Mouse (Mus musculus) CH12.LX (cell line): Measurements from ENCODE around the gene Dek. TPM values are rescaled to one million over a fixed set of nuclear protein-coding genes. Genes with fewer than 3 reads are reported as not detected.

Experiments
- DNase-seq: peaks from one replicate; pipeline ENCODE4 v3.0.0-alpha.2; 2013; ENCODE audit errors: extremely low read depth
- H3K27ac ChIP-seq: 2 replicates; pipeline ENCODE4 v1.5.1; 2012; ENCODE audit warnings: low read depth, mild to moderate bottlenecking, control low read depth, moderate library complexity; ENCODE audit not compliant: insufficient read depth
- H3K27me3 ChIP-seq: replicated peaks from 2 replicates; pipeline ENCODE3; 2012; ENCODE audit warnings: inconsistent platforms
- H3K36me3 ChIP-seq, 2 experiments: replicated peaks in 1 of 2; 2 replicates each; pipeline versions ENCODE3 to v1.6.1; 2012; ENCODE audit warnings: inconsistent platforms in 1 of 2, low read length in 1 of 2, mild to moderate bottlenecking in 1 of 2, mixed read lengths in 1 of 2, moderate library complexity in 1 of 2; ENCODE audit not compliant: control insufficient read depth in 1 of 2, insufficient read depth in 1 of 2
- H3K4me1 ChIP-seq, 2 experiments: 2 replicates each; pipeline ENCODE4 v1.6.1; 2012; ENCODE audit warnings: inconsistent platforms in 1 of 2, moderate library complexity in 1 of 2; ENCODE audit not compliant: insufficient read depth in 2 of 2, control insufficient read depth in 1 of 2
- H3K4me2 ChIP-seq: 2 replicates; pipeline ENCODE4 v1.6.1; 2012; ENCODE audit warnings: low read depth, mild to moderate bottlenecking, control low read depth; ENCODE audit not compliant: poor library complexity, insufficient read depth, severe bottlenecking
- H3K4me3 ChIP-seq, 3 experiments: fragments of 150-350 bp in 1 of 3; sonication (generic) in 1 of 3; replicated peaks in 1 of 3; 2 replicates each; pipeline versions ENCODE3 to v1.5.1; 2011 to 2012; ENCODE audit warnings: low read depth in 2 of 3, low read length in 2 of 3, mild to moderate bottlenecking in 2 of 3, moderate library complexity in 2 of 3, control low read depth in 1 of 3, improper control_type of control experiment in 1 of 3, inconsistent platforms in 1 of 3, mixed read lengths in 1 of 3; ENCODE audit not compliant: poor library complexity in 1 of 3
- H3K79me2 ChIP-seq: replicated peaks from 2 replicates; pipeline ENCODE4 v1.6.1; 2012; ENCODE audit warnings: mild to moderate bottlenecking, moderate library complexity; ENCODE audit not compliant: control insufficient read depth, poor library complexity, insufficient read depth, severe bottlenecking; ENCODE audit errors: extremely low read depth
- H3K9ac ChIP-seq: 2 replicates; pipeline ENCODE4 v1.6.1; 2012; ENCODE audit warnings: low read depth, mild to moderate bottlenecking, control low read depth, moderate library complexity; ENCODE audit not compliant: insufficient read depth
- H3K9me3 ChIP-seq: replicated peaks from 2 replicates; pipeline ENCODE3; 2012; ENCODE audit warnings: low read length, inconsistent platforms, mixed read lengths
- BHLHE40 ChIP-seq: IDR thresholded peaks from 2 replicates; pipeline ENCODE4 v1.6.1; 2011; ENCODE audit warnings: mild to moderate bottlenecking, low read depth, low read length, improper control_type of control experiment
- CHD2 ChIP-seq: IDR thresholded peaks from 2 replicates; pipeline ENCODE4 v1.6.1; 2011; ENCODE audit warnings: low read length, improper control_type of control experiment
- HCFC1 ChIP-seq: IDR thresholded peaks from 2 replicates; pipeline ENCODE4 v1.6.1; 2012; ENCODE audit warnings: low read depth, mild to moderate bottlenecking, inconsistent platforms, low read length, improper control_type of control experiment
- MAX ChIP-seq: IDR thresholded peaks from 2 replicates; pipeline ENCODE4 v1.6.1; 2011; ENCODE audit warnings: low read length, improper control_type of control experiment
- MAZ ChIP-seq: IDR thresholded peaks from 2 replicates; pipeline ENCODE4 v1.6.1; 2012; ENCODE audit warnings: low read depth, mild to moderate bottlenecking, inconsistent platforms, low read length, improper control_type of control experiment, moderate library complexity
- MEF2A ChIP-seq: IDR thresholded peaks from 2 replicates; pipeline ENCODE4 v1.6.1; 2014; ENCODE audit warnings: low read depth, mild to moderate bottlenecking, inconsistent platforms, low read length, improper control_type of control experiment, borderline replicate concordance
- MXI1 ChIP-seq: IDR thresholded peaks from 2 replicates; pipeline ENCODE4 v1.6.1; 2011; ENCODE audit warnings: mild to moderate bottlenecking, low read depth, low read length, improper control_type of control experiment
- MYC ChIP-seq: IDR thresholded peaks from 2 replicates; pipeline ENCODE4 v1.6.1; 2011; ENCODE audit warnings: low read depth, mild to moderate bottlenecking, improper control_type of control experiment, low read length
- NELFE ChIP-seq: IDR thresholded peaks from 2 replicates; pipeline ENCODE4 v1.6.1; 2011; ENCODE audit warnings: low read depth, low read length, improper control_type of control experiment
- NRF1 ChIP-seq: IDR thresholded peaks from 2 replicates; pipeline ENCODE4 v1.6.1; 2014; ENCODE audit warnings: low read depth, mild to moderate bottlenecking, inconsistent platforms, low read length, improper control_type of control experiment, moderate library complexity
- PAX5 ChIP-seq: IDR thresholded peaks from 2 replicates; pipeline ENCODE4 v1.6.1; 2012; ENCODE audit warnings: low read length, inconsistent platforms, mixed read lengths
- POLR2A ChIP-seq: IDR thresholded peaks from 2 replicates; pipeline ENCODE4 v1.6.1; 2011; ENCODE audit warnings: low read depth, mild to moderate bottlenecking, improper control_type of control experiment, low read length
- RAD21 ChIP-seq: IDR thresholded peaks from 2 replicates; pipeline ENCODE4 v1.6.1; 2011; ENCODE audit warnings: low read depth, mild to moderate bottlenecking, low read length, improper control_type of control experiment, moderate library complexity
- SMC3 ChIP-seq: IDR thresholded peaks from 2 replicates; pipeline ENCODE4 v1.6.1; 2011; ENCODE audit warnings: low read depth, low read length, improper control_type of control experiment
- UBTF ChIP-seq: IDR thresholded peaks from 2 replicates; pipeline ENCODE4 v1.6.1; 2012; ENCODE audit warnings: low read depth, mild to moderate bottlenecking, inconsistent platforms, low read length, improper control_type of control experiment, moderate library complexity
- USF2 ChIP-seq: conservative IDR thresholded peaks from 2 replicates; pipeline ENCODE4 v1.6.1; 2011; ENCODE audit warnings: low read depth, low read length, improper control_type of control experiment
- ZC3H11A ChIP-seq: IDR thresholded peaks from 2 replicates; pipeline ENCODE4 v1.6.1; 2012; ENCODE audit warnings: low read depth, mild to moderate bottlenecking, inconsistent platforms, low read length, improper control_type of control experiment
- ZKSCAN1 ChIP-seq: IDR thresholded peaks from 2 replicates; pipeline ENCODE4 v1.6.1; 2012; ENCODE audit warnings: low read depth, inconsistent platforms, low read length, improper control_type of control experiment, borderline replicate concordance
- ZMIZ1 ChIP-seq: IDR thresholded peaks from 2 replicates; pipeline ENCODE4 v1.6.1; 2012; ENCODE audit warnings: low read depth, mild to moderate bottlenecking, inconsistent platforms, low read length, improper control_type of control experiment
- ZNF384 ChIP-seq: IDR thresholded peaks from 2 replicates; pipeline ENCODE4 v1.6.1; 2012; ENCODE audit warnings: low read depth, low read length, improper control_type of control experiment, inconsistent platforms
- dilution Hi-C: fragments of 300-500 bp; cut with MboI; formaldehyde crosslinking; loops from 2 replicates; pipeline ENCODE4 v1.14.3; 2020; ENCODE audit warnings: low sequenced_read_pairs; ENCODE audit not compliant: extremely low pct_unique_long_range_greater_than_20kb, extremely low pct_ligation_motif_present
- in situ Hi-C: fragments of 300-500 bp; cut with MboI; formaldehyde crosslinking; loops from 3 replicates; pipeline ENCODE4 v1.14.3; 2019; ENCODE audit warnings: low sequenced_read_pairs, low pct_ligation_motif_present, low pct_unique_long_range_greater_than_20kb, mixed read lengths
- polyA plus RNA-seq: library from polyadenylated mRNA; unstranded; fragments of >175 nt; gene quantifications from 2 replicates; pipeline ENCODE4 v1.2.1, GENCODE M21; 2012; ENCODE audit warnings: low read depth; ENCODE audit not compliant: insufficient read length
- total RNA-seq, 2 experiments: library from RNA; depleted of rRNA; stranded (reverse); fragments of 300-350 nt in 1 of 2; fragments of >200 nt in 1 of 2; gene quantifications; 2 replicates each; pipeline ENCODE4 v1.2.3; 2012 to 2014

The Dek gene
- total and polyA plus RNA-seq, 3 experiments: 28.8 to 228 (median 196) TPM

DNA sequence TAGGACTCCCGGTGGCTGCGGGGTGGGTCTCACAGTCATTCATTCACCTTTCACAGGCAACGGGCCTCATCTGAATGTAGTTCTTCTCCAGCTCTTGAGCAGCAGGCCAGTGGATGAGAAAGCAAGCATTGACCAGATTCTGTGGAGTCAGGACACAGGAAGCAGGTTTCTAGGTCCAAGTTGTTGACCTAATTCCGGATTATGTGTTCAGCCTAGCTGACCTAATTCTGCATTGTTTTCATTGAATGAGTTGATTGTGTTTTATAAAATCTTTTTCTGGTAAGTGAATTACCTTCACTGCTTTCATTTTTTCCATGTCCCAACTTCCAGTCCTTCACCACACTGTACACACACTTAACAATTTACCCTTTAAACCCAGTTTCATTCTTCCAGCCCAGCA is 48.9 kb upstream of the Dek start:
- no peak overlapping the region for H3K9ac ChIP-seq
- H3K27ac ChIP-seq: no peak overlapping the region
- H3K36me3 ChIP-seq: no peaks in the 10 kb centered on the region
- H3K9me3 ChIP-seq: no peaks in the 10 kb centered on the region
- no peak for DNase-seq
- no peak overlapping the region for H3K4me2 ChIP-seq
- H3K79me2 ChIP-seq: no peaks in the 10 kb centered on the region
- no peak overlapping the region for H3K4me3 ChIP-seq
- H3K27me3 ChIP-seq: no peaks in the 10 kb centered on the region
- in situ Hi-C loops (no loop called here), dilution Hi-C loops (no loop called here)
- TF ChIP-seq MAX: no peak
- no peak for TF ChIP-seq MEF2A
- H3K4me1 ChIP-seq: no peaks in the 10 kb centered on the region

DNA sequence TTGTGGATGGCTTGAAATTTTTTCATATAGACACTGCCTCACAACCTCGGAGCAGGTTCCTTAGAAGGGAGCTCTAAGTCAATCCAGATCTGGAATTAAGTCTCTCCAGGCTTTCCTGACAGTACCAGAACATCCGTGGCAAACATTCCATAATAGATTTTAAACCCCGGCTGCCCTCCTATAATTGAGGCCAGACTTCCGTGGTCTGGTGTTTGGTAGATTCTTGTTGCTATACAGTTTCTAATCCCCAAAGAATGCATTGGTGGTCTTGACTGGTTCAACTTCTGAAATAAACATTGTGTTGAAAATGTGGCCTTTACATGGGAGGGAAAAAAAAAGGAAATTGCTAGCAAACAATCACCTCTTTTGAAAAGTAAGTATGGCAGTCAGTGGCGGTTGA is 47.2 kb upstream of the Dek start:
- Histone ChIP-seq H3K4me3 (no peak overlapping the region), H3K36me3 (no peaks in the 10 kb centered on the region), H3K9me3 (no peaks in the 10 kb centered on the region), H3K79me2 (no peaks in the 10 kb centered on the region), H3K27me3 (no peaks in the 10 kb centered on the region), H3K27ac (no peak overlapping the region), H3K4me1 (peaks cover 0 to 6% of the 10 kb centered on the region in 2 experiments; a peak in 1 of 4 replicates), H3K4me2 (no peak overlapping the region), H3K9ac (no peak overlapping the region)
- no peak for DNase-seq
- TF ChIP-seq MAZ: no peak
- TF ChIP-seq RAD21: no peak
- no peak for TF ChIP-seq ZMIZ1
- TF ChIP-seq MEF2A: no peak
- TF ChIP-seq CHD2: no peak
- no peak for TF ChIP-seq MAX
- TF ChIP-seq UBTF: no peak
- TF ChIP-seq ZC3H11A: no peak
- TF ChIP-seq ZKSCAN1: no peak
- TF ChIP-seq HCFC1: no peak
- TF ChIP-seq USF2: no peak
- no peak for TF ChIP-seq PAX5
- TF ChIP-seq BHLHE40: no peak
- TF ChIP-seq MYC: no peak
- no peak for TF ChIP-seq NRF1
- TF ChIP-seq POLR2A: no peak
- TF ChIP-seq ZNF384: no peak
- no peak for TF ChIP-seq MXI1
- no peak for TF ChIP-seq SMC3
- no peak for TF ChIP-seq NELFE
- in situ Hi-C loops: no loop called here
- dilution Hi-C loops: no loop called here
